Mouse (Mus musculus): ENCODE data around the gene Stx16.
A peak's percentile ranks its signal among the peaks of the same experiment; 100 is the strongest.

Gene Stx16

DNA sequence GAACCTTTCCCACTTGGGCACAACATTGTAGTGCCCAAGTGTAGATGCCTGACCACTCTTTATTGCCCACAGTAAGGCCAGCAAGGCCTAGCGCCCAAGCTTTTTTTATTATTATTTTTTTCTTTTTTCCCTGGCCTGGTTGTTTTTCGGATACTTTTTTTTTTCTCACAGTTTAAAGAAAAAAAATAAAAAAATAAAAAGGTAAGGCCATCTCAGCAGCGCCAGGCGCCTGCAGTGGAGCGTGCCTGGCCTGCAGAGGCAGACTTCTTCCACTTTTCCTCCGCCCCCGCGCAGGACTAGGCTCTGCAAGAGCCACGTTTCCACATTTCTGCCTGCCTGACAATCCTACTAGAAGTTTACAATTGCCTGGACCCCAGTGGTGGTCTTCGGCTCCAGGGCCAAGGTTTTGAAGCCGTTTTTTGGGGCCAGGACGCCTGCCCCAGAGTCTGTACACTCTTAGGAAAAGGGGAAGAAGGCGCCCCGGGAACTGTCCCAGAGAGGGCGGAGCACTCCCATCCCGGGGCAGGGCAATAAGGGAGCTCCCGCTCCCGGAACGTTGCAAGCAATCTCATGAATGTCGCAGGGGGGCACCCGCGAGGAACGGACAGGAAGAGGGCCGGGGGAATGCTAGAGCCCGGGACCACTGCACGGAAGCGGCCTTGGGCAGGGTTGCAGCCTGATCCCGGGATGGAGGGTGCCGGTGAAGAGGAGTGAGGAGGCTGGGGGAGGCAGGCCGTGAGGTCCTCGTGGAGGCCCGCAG is at the start of gene Stx16:
Stx16 (plus strand) TSS at position 636 of the 760 bp plus-strand sequence.
- DNase-seq (ENCODE audit: low read depth), result peak; percentile 97

DNA sequence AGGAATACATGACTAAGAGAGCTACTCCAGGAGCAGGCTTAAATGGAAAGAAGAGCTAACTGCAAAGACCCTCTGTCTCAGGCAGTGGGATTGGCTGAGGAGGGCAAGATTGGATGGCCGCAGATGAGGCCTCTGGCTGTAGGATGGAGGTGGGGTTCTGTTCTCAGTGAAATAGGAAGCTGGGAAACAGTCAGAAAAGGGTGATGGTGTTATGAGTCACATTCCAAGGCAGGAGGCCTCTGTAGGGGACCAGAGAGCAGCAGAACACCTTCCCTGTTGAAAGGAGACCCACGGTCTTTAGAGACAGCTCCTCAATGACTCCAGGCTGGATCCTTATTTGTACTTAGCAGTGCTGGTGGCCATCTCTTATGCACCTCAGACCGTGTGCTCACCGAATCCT is 49.7 kb upstream of the Stx16 start:
- peak; percentile 62 for DNase-seq (ENCODE audit: low read depth)

DNA sequence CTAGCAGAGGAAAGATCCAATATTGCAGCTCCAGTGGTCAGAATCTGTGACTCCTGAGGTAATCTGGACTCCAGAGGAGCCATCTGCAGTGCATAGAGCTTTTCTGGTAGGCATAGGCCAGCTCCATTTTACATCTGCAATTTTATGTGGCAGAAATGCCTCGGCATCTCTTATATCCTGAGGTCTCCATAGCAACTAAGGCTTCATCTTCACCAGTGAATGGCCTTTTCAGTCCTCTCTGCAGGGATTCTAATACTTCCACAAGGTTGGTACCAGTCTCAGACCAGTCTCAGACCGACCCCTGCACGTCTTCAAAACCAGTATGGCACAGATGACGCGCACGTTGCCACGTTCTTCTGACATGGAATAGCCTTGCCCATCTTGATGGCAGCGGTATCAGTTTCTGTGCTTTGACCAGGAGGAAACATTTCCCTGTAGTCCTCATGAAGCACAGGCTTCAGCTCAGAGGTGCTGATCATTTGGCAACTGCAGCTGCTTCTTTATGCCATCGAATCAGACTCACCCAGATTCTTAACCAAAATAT is 42.8 kb upstream of the Stx16 start:
- DNase-seq (ENCODE audit: low read depth), result no peak

DNA sequence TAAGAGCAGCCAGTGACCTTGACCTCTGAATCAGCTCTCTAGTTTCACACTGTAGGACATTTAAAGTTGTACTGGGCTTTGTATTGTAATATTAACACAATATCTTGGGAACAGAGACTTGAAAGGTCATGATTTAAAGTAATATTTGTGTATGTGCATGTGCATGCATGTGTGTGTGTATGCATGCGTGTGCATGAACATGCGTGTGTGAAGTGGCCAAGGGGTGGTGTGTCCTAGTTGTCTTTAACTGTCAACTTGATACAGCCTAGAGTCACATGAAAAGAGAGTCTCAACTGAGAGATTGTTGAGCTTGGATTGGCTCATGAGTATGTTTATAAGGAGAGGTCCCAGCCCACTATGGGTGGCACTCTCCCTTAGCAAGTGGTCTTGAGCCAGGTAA is 28.5 kb upstream of the Stx16 start:
- no peak for DNase-seq (ENCODE audit: low read depth)

DNA sequence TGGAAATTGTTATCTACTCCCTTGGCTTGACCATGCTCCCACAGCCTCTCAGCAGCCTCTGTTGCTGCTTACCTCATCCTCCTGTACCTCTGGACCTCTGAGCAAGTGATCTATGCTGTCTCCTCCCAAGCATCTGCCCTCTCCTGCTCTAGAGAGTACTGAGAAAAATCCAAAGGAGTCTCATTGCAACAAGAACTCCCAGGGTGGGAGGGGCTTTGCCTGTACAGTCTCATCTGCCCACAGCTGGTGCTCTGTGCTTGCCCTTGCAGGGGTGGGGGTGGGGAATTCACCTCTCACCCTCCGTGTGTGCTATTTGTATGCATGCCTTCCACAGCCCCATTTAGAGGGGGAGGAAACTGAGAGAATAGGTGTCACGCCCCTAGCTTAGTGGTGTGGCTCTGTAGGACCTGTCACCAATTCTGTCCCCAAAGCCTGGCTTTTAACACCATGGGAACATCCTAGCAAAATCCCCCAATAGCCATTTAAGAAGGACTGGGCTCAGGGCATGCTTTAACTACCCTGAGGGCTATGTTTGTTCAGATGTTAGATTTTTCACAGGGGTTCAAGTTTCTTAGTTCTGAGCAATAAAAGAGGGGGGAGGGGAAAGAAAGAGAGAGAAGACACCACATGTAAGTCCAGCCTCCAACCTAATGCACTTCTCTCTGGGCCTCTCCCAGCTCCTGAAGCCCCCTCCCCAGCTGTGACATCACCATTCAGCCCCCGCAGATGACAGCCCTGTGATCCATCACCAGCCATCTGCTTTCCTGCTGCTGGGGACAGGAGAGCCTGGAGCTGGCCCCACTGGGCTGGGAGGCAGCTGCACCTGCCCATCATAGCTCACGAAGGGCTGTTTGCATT is 26.4 kb upstream of the Stx16 start:
- DNase-seq (ENCODE audit: low read depth), result peak; percentile 22

DNA sequence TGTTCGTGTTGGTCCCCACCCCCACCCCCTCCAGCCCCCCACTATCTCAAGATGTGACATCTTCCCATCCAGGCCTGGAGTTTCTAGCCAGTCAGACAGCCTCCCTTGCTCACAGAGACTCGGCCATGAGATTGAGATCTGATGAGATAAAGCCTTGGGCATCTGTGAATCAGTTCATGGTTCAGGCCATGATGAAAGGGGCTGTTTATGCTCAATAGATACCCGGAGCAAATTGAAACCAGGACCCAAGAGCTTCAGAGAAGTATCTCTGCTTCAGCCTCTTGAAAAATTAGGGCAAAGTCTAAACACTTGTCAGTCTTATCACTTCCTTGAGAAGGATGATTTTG is 25.8 kb upstream of the Stx16 start:
- no peak for DNase-seq (ENCODE audit: low read depth)

DNA sequence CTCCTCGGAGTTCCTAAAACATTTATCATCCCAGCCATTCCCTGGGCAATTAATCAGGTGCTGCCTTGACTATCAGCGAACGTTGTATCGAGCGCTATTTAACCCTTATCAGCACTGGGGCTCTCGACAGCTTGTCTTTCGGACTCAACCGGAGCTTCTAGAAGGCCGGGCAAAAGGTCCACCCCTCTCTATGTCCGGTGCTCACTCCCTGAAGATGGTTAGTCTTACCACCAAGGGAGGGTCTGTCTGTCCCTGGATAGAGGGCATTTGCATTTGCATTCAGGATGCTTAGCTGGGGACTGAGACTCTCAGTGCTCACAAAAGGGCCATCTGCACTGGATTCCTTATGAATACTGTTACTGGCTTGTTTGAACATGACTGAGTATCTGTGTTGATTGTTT is 25.0 kb upstream of the Stx16 start:
- no peak for DNase-seq (ENCODE audit: low read depth)

DNA sequence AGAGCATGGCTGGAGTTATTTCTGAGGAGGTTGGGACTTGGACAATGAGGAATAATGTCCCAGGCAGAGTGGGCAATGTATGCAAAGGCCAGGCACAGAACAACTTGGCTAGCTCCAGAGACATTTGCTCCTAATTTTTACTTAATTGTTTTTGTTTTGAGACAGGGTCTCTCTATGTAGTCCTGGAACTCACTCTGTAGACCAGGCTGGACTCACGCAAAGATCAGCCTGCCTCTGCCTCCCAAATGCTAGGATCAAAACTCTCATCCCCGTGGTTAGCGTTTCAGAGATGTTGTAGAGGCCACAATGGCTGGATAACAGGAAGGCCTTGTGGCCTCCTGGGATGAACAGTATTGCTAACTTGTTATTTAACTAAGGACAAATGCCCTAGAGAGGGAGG is 21.6 kb upstream of the Stx16 start:
- DNase-seq (ENCODE audit: low read depth), result no peak

DNA sequence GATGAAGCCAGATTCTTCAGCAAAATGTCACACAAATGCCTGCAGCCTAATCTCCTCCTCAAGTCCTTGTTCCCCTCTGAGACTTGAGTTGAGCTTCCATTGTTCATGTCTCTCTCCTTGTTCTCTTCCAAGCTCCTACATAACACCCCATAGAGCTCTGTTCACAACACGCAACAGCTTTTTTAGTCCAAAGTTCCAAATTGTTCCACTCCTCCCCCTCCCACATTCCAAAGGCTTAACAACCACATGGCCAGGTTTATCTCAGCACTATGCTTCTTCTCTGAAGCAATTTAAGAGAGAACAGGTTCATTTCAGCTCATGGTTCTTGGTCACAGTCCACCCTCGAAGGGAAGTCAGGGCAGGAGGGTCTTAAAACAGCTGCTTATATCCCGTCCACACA is 18.4 kb upstream of the Stx16 start:
- DNase-seq (ENCODE audit: low read depth), result no peak

DNA sequence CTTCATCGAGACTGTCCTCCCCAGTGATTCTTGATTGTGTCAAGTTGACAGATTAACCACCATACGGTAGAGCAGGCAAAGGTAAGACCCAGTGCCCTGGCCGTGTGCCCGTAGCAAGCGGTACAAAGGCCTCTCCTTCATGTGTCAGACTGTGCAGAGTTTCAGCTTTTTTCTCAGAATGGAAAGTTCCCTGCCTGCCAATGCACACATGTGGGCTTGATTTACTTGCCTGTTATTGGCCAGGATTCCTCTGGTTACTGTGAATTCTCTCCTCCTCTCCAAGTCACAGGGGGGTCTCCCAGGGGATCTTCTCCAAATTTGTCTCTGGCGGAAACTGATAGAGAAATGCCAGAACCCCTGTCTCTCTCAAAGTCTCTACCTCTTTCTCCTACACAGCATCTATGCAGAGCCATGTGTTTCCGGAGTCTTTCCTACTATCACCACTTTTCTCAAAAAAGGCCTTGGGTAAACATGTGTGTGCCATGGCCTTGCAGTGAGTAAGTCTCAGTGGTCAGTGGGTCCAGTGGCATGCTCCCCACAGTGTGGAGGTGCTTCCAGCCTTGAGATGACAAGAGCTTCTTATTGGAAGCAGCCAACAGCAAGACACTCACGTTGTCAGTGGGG is 17.7 kb upstream of the Stx16 start:
- DNase-seq (ENCODE audit: low read depth), result peak; percentile 87

DNA sequence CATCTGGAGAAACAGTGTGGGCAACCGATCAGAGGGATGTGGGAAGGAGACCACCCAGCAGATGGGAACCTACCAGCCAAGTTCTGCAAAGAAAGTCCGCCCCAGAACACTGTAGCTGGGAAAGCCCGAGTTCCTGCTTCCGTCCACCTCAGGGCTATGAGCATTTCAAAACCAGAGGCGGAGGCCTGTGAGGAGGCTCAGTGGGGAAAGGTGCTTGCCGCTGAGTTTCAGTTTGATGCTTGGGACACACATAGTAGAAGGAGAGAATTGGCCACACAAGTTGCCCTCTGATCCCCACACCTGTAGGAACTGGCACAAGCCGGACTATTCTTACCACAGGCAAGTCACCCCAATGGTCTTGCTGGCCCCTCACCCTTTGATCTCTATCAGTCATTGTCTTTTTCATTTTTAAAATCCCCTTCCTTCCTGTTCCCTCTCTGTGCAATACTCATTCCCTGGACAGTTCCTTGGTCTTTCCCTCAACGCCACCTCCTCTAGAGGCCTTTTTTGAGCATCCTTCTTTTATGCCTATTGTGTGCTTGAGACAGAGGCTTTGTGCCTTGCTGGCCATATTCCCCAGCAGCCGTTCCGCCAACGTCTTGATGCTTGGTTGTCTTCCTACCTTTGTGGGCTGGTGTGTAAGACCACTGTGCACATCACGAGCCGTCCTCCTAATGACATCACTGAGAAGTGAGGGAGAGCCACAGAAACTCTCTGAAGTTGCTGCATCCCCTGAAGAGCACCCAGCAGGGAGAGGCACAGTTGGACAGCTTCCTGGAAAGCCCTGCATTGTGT is 16.3 kb upstream of the Stx16 start:
- no peak for DNase-seq (ENCODE audit: low read depth)

DNA sequence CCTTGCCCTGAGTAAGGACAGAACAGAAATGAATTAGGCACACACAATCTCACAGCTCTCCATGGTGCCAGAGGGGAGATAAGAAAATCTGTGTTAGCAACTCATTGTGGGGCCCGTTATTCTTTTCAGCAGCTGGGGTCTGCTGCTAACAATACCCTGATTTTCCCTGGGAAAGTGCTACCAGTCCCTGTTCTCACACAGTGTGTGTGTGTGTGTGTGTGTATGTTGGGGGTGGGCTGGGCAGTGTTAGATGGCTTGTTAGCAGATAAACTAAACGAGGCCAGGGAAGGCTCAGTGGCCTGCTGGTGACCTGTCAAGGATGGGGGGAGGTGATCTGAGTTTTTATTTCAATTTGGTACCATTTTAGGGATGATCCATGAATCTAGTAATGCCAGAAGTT is 14.9 kb upstream of the Stx16 start:
- no peak for DNase-seq (ENCODE audit: low read depth)

DNA sequence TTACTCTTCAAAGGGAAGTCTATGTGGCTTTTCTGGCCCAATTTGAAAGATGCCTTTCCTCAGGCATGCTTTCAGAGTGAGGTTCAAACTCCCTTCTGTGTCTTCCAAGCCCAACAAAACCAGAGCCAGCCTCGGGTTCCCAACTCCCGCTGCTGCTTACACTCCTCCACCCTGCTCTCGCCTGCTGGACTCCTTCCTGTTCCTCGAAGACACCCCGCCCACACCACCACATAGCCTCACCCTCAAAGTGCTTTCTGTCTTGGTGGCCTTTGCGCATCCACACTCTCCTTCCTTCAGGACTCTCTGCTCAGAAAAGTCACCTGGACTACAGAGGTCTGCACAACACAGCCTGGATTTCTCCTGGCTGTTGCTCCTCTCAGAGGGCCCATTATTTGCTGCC is 13.0 kb upstream of the Stx16 start:
- peak; percentile 25 for DNase-seq (ENCODE audit: low read depth)

DNA sequence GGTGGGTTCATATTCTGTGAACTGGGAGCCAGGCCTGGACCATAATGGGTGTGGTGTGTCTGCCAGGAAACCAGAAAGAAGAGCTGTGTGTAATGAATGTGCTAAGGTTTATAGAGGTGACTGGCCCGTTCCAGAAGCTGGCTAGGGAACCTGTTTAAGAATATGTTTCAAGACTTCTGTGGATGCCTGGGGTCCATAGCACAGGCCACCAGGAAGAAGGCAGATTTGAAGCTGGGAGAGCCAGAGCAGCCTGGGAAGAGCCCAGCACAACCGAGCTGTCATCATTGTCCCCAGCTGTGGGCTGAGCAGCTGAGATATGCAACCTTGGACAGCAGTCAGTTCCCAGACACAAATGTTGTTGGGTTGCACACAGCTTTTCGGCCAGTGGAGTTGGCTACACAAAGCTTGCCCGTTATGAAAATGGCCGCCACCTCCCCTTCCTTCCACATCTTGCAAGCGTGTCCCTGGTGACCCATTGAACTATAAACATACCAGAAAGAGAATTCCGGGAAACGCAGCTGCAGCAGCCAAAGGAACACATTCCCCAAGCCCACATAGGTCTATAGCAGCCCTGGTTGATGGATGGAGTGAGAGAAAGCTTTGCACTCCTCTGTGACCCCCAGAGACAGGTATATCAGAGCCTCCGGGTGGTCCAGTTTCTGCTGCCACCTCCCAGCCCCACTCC is 12.4 kb upstream of the Stx16 start:
- DNase-seq (ENCODE audit: low read depth), result peak; percentile 64

DNA sequence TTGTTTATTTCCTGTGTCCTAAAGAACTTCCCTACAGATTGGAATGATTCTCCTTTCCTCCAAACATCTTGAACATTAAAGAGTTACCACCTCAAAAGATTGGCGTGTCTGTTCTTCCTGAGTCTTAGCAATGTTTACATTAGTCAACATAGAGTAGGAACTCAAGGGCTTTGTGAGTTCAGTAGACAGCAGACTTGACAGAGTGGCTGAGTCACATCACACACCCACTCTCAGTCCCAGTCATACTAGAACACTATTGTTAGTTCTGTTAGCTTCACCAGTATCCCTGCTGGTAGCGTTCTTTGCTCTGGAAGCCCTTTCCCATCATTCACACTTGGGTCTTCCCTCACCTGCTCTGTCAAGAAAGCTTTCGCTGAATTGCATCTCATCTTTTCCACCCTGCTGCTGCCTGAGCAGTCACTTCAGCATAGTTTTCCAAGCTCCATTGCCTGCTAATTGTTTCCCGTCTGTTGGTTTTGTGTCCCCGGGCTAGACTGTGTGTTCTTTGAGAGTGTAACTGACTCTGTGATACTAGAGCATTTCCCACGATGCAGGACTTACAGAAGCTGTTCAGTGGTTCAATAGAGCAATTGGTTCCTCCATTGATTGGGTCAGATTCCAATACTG is 8.2 kb upstream of the Stx16 start:
- DNase-seq (ENCODE audit: low read depth), result peak; percentile 13

DNA sequence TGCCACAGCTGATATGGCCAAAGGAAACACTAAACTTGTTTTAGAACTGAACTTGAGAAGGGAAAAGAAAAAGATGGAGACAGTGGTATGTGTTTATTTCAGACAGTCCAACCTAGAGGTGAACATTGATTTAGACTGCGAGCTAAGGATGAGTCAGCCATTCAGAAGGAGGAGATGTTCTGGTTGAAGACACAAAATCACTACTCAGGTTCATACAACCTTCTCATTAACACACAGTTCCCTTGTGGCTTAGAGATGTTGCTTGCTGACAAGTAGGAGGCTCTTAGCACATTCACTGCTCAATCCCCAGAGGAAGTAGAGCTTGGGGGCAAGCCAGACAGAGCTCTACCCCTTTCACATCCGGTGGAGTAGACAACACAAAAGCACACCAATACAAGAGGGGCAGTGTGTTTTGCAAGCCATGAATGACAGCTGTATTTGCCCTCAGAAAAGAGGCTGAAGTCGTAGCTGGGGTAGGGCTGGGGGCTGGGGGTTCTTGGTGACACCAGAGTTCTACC is 6.5 kb upstream of the Stx16 start:
- DNase-seq (ENCODE audit: low read depth), result peak; percentile 35

DNA sequence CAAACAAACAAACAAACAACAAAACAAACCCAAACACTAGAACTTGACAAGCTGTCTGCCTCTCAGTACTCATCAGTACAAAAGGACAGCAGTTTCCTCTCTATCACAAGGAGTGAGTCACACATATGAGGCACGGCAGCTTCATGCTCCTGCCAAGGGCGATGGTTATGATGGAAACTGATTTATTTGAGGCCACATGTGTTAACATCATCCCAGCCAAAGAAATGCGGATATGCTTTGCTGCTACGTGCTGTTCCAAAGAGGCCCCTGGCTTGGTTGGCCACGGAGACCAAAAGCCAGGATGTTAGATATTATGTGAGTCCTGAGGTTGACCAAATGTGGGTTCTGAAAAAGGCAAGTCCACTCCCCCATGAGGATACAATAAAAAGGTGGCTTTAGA is 4.7 kb upstream of the Stx16 start:
- DNase-seq (ENCODE audit: low read depth), result peak; percentile 84

DNA sequence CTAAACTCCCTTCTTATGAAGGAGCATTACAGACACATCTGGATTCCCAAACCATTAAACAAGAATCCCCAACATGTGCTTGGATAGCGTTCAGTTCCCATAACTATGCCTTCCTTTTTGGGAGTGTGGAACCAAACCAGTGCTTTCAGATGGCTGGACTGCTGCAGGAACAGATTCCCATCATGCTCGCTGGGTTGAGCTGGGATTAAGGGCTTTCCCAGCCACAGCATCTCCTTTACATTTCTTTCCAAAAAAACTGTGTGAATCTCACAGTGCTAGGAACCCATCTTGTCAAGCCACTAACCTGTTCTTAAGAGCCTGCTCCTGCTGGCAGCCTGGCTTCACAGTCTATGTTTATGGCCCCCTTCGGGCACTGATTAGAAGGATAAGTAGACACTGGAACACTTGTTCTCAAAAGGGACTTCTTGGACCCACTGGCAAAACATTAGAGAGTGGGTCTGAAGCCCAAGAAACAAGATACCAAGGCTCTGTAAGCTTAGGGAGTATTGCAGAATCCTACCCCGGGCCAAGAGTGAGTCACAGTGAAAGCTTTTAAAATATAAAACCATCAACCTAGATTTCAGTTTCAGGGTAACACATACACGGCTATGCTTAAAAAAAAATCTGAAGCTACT is 2.8 kb upstream of the Stx16 start:
- peak; percentile 78 for DNase-seq (ENCODE audit: low read depth)

DNA sequence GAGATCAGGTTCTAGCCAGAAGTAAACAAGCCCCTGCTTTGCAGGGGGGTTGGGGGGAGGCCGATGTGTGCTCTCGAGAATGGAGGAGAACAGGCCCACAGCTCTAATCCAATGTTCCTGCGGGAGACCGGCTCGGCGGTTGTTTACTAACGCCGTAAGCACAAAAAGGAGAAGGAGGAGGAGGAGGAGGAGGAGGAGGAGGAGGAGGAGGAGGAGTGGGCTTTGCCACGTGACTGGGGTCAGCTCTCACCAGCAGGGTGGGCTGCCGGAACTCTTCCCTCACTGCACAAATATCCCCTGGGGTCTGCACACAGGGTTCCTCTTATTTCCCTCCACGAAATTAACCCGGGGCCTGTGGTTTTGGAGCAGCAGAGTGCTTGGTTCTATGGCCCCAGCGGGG is 1.5 kb upstream of the Stx16 start:
- no peak for DNase-seq (ENCODE audit: low read depth)

DNA sequence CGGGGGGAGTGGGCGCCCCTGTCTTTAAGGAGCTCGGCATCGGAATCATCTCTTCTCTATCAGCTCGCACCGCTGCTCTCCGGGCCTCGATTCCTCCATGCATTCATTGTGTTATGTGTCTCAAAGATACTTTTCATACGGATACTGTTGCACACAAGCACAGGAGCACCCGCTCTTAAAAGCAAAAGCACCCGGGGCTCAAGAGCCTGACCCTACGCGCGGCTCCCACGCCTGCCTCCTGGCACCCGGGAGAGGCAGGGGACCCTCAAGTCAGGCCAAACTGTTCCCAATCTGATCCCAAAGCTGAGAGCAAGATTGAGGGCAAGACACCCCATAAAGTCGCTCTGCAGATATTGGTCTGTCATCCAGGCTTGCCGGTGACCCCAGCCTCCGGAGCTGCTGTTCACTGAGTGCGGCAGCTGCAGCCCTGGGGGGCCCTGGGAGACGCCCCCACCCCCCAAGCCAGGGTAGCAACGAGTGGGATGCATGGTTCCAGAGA is 987 bp upstream of the Stx16 start:
- DNase-seq (ENCODE audit: low read depth), result no peak

All from NIH3T3 (cell line).